Mouse (Mus musculus): ENCODE results near the gene Unc93a2. TPM values are rescaled to one million over a fixed set of nuclear protein-coding genes. Genes with fewer than 3 reads are reported as not detected.

Gene Unc93a2
- total RNA-seq, 2 experiments from 2014 or later, result not detected

Other genes with a start within 250 kb of the Unc93a2 start
- 1.7 and 4.3 TPM in 2 replicates for gene Rps6ka2, start 215.3 kb downstream of the Unc93a2 start, total RNA-seq (2015; ENCODE audit: low replicate concordance)
- gene Rps6ka2, start 215.3 kb downstream of the Unc93a2 start, total RNA-seq (2017; ENCODE audit: low replicate concordance), result 2.2 and 3.1 TPM in 2 replicates
- not detected in 2 replicates for gene Tcp10a, start 60.8 kb downstream of the Unc93a2 start, total RNA-seq (2015; ENCODE audit: low replicate concordance)
- not detected in 2 replicates for gene Tcp10a, start 60.8 kb downstream of the Unc93a2 start, total RNA-seq (2017; ENCODE audit: low replicate concordance)
- gene Ttll2, start 32.8 kb downstream of the Unc93a2 start, total RNA-seq (2015; ENCODE audit: low replicate concordance), result not detected in 2 replicates
- not detected in 2 replicates for gene Ttll2, start 32.8 kb downstream of the Unc93a2 start, total RNA-seq (2017; ENCODE audit: low replicate concordance)
- gene Gm49630, start 13.5 kb downstream of the Unc93a2 start, total RNA-seq (2015; ENCODE audit: low replicate concordance), result not detected in 2 replicates
- not detected in 2 replicates for gene Gm49630, start 13.5 kb downstream of the Unc93a2 start, total RNA-seq (2017; ENCODE audit: low replicate concordance)

Data from erythroid progenitor cell, adult 5-6 weeks (primary cell).